Mouse (Mus musculus): Measurements from ENCODE around the gene Ccdc152. TPM values are rescaled to one million over a fixed set of nuclear protein-coding genes. Genes with fewer than 3 reads are reported as not detected.

Gene Ccdc152
- total RNA-seq, 2 experiments from 2014 or later = 0.22 to 0.36 TPM

- intact Hi-C loops (cut with DNase I) = no loop called here
- DNase-seq = peak in 1 of 2 experiments; percentile 16
These were observed 71.0 kb downstream of the Ccdc152 start for GRCm38 (mm10) chr15:3232168-3232835.

- intact Hi-C loops (cut with DNase I) = no loop called here
These were observed 72.3 kb downstream of the Ccdc152 start for GRCm38 (mm10) chr15:3231004-3231403.

More at GRCm38 (mm10) chr15:3231004-3231403, 72.3 kb downstream of the Ccdc152 start:
- DNase-seq = no peak

Other genes starting within 250 kb of the Ccdc152 start
- 100 to 1,000 TPM; 304 to 322 TPM for gene Selenop, start 35.0 kb downstream of the Ccdc152 start, total RNA-seq (2021)

Data from heart, postnatal 14 days (tissue).